Comparison of ENCODE assay signal across 8 mouse cellular contexts in genomic region chr1:135770896-135771572, GRCm38 (mm10). TPM values are rescaled to one million over a fixed set of nuclear protein-coding genes. Genes with fewer than 3 reads are reported as not detected.
DNase-seq lines count a peak whose midpoint lies in the region; ATAC-seq and TF ChIP-seq lines count a peak whose summit lies in the region.

No protein-coding gene starts in this region.

- no peaks in the 10 kb centered on the region; the same call in 1 of the 2 replicates for H3K9me3 ChIP-seq in G1E (replicated peaks)
- H3K9me3 ChIP-seq in limb, embryonic 15.5 days = no peaks in the 10 kb centered on the region

- intact Hi-C loops in left cerebral cortex, postnatal 14 days (cut with DNase I) = no loop called here

- H3K36me3 ChIP-seq in G1E (replicated peaks) = peaks cover 3% of the 10 kb centered on the region
- H3K36me3 ChIP-seq in limb, embryonic 15.5 days = peaks cover 25% of the 10 kb centered on the region

- no peak for TF ChIP-seq CTCF in G1E (IDR thresholded peaks at IDR 0.05; ENCODE audit: low read depth, low read length)

- WGBS in limb, embryonic 15.5 days = 25% methylated on average over 12 of the region's 12 CpGs

- H3K4me2 ChIP-seq in limb, embryonic 15.5 days = no peak overlapping the region

- DNase-seq in G1E (ENCODE audit: low spot score) (no peak), ZHBTc4 (ENCODE audit: low read depth, low spot score) (peak; percentile 64)
- peak; percentile 98 for DNase-seq in heart, adult 11 months
- no peak for DNase-seq in frontal cortex, postnatal 10 days (ENCODE audit: low spot score in 2 of 2)
- DNase-seq in right cerebral cortex, adult 2 months (ENCODE audit: low spot score in 2 of 2) = no peak
- DNase-seq in kidney, adult 8-10 months = no peak
- DNase-seq in left cerebral cortex, postnatal 14 days (ENCODE audit: low spot score in 2 of 2) = no peak

- H3K27ac ChIP-seq in limb, embryonic 15.5 days = peak overlapping the region; percentile 74

- H3K4me1 ChIP-seq in G1E (ENCODE audit: insufficient read depth, low read depth, low read length) = peaks cover 18% of the 10 kb centered on the region
- H3K4me1 ChIP-seq in limb, embryonic 15.5 days = peaks cover 53% of the 10 kb centered on the region

- no peak overlapping the region for H3K9ac ChIP-seq in limb, embryonic 15.5 days

- H3K27me3 ChIP-seq in G1E (ENCODE audit: insufficient read depth, low read length) = peaks cover 23% of the 10 kb centered on the region
- H3K27me3 ChIP-seq in limb, embryonic 15.5 days = no peaks in the 10 kb centered on the region

- no peak for ATAC-seq in G1E (ENCODE audit: extremely low read depth, insufficient number of reproducible peaks, low FRiP score, poor library complexity, severe bottlenecking)
- peak; percentile 67 for ATAC-seq in limb, embryonic 15.5 days (ENCODE audit: insufficient number of reproducible peaks, low FRiP score, low TSS enrichment, low read depth)

- peak overlapping the region; percentile 22; the same call in 1 of the 2 replicates for H3K4me3 ChIP-seq in G1E (ENCODE audit: low read depth, low read length)
- H3K4me3 ChIP-seq in limb, embryonic 15.5 days = no peak overlapping the region

RNA-seq across cellular contexts. Expression of gene Phlda3, which starts 5.1 kb away (rescaled TPM):
- total RNA-seq in G1E (2014; fragmentation: Nextera tagmentation) (not detected in 2 replicates), G1E (2017) (0.98 and 1.7 TPM in 2 replicates)
- 5.2 and 5.4 TPM in 2 replicates for polyA plus RNA-seq in G1E (2012)
- polyA plus RNA-seq in limb, embryonic 15.5 days (2015; fragmentation: Nextera tagmentation; extraction: Ambion mirVana) = 96.2 and 105 TPM in 2 replicates
- 10 to 100 TPM; 15.0 to 16.6 TPM for total RNA-seq in left cerebral cortex, postnatal 14 days (2021)

RNA-seq across cellular contexts. Expression of gene Tnni1, which starts 8.2 kb away (rescaled TPM):
- total RNA-seq in G1E (2014; fragmentation: Nextera tagmentation) = not detected in 2 replicates
- total RNA-seq in G1E (2017) = 0.11 TPM in 1 of 2 replicates, not detected in the other
- polyA plus RNA-seq in G1E (2012) = 0.04 TPM in 1 of 2 replicates, not detected in the other
- 231 and 577 TPM in 2 replicates for polyA plus RNA-seq in limb, embryonic 15.5 days (2015; fragmentation: Nextera tagmentation; extraction: Ambion mirVana)
- 1 to 10 TPM; 2.3 to 2.5 TPM for total RNA-seq in left cerebral cortex, postnatal 14 days (2021)

RNA-seq across cellular contexts. Expression of gene Lad1, which starts 47.4 kb away (rescaled TPM):
- not detected in 2 replicates for total RNA-seq in G1E (2014; fragmentation: Nextera tagmentation)
- total RNA-seq in G1E (2017) = 0.16 TPM in 1 of 2 replicates, not detected in the other
- not detected in 2 replicates for polyA plus RNA-seq in G1E (2012)
- 63.8 and 67.8 TPM in 2 replicates for polyA plus RNA-seq in limb, embryonic 15.5 days (2015; fragmentation: Nextera tagmentation; extraction: Ambion mirVana)
- total RNA-seq in left cerebral cortex, postnatal 14 days (2021) = under 1 TPM; 0.61 to 0.64 TPM

RNA-seq across cellular contexts. Expression of gene Csrp1, which starts 51.2 kb away (rescaled TPM):
- total RNA-seq in G1E (2014; fragmentation: Nextera tagmentation) = not detected in 2 replicates
- total RNA-seq in G1E (2017) = 0.29 and 0.38 TPM in 2 replicates
- polyA plus RNA-seq in G1E (2012) = 0.05 and 0.06 TPM in 2 replicates
- 89.7 and 104 TPM in 2 replicates for polyA plus RNA-seq in limb, embryonic 15.5 days (2015; fragmentation: Nextera tagmentation; extraction: Ambion mirVana)
- 100 to 1,000 TPM; 133 to 136 TPM for total RNA-seq in left cerebral cortex, postnatal 14 days (2021)

Comparison
In these comparisons a context has a peak if more than half of its experiments do, and no peak if none do; other contexts are left out.
1. DNase-seq: peak in ZHBTc4 (single experiment) and heart, adult 11 months (single experiment); none in G1E (single experiment), frontal cortex, postnatal 10 days (0 of 2), right cerebral cortex, adult 2 months (0 of 2), kidney, adult 8-10 months (0 of 2) and left cerebral cortex, postnatal 14 days (0 of 2).
2. RNA of gene Phlda3, which starts 5.1 kb away (total RNA-seq): 15.0 to 16.6 TPM in left cerebral cortex, postnatal 14 days; 0.98 to 1.7 TPM in G1E; every median in the first group is over 4 times any median in the second.